Mouse (Mus musculus): Measurements from ENCODE around the gene Stradb. TPM values are rescaled to one million over a fixed set of nuclear protein-coding genes. Genes with fewer than 3 reads are reported as not detected.

Stradb gene
- polyA plus RNA-seq, 1 experiment from 2014 or later: 108 TPM

DNA sequence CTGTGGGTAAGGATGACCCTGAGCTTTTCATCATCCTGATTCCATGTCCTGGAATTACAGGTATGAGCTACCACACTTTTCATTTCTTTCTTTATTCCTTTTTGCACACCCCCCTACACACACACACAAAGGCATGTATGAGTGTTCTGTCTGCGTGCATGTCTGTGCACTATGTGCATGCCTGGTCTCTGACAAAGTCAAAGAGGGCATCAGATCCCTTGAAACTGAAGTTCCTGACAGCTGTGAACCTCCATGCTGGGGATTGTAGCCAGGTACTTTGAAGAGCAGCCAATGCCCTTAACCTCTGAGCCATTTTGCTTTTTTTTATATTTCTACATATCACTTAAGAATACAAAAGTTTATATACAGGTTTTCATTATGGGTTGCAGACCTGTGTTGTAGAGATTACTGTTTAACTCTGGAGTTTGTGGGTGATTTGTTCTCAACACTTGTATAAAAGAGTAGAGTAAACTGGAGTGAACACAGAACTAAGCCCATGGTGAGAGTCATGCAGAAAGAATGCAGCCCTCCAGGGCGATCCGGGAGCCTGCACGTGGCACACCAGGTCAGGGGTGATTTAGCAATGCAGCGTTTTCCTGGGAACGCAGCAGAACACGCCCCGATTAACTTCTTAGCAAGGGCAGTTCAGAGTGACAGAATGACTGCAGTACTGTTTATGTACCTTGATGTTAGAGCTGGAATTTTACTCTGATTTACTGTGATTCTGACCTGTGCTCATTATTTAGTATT, 22.2 kb upstream of the Stradb start:
- no peak overlapping the region for H3K9ac ChIP-seq (replicated peaks; ENCODE audit: low read depth, low read length)
- WGBS: 37% methylated on average over 8 of the region's 8 CpGs
- ATAC-seq: no peak

DNA sequence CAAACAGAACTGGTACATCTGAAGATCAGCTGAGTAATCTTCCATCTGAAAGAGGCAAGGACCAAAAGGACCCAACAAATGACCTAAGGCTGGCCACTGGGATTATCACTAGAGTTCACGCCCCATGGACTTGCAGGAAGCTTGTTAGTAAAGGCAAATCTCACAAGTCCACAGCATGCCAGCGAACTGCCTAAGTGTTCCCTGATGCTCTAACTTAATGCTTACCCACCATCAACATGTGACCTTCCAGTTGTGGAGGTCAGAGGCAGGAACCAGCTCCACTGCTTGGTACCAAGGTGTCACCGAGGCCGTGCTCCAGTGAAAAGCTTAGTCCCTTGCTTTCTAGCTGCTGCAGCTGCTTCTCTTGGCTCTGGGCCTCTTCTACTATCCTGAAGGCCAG, 21.5 kb upstream of the Stradb start:
- Histone ChIP-seq H3K4me1 (replicated peaks; ENCODE audit: control insufficient read depth, insufficient read depth, low read length) (no peaks in the 10 kb centered on the region), H3K9ac (replicated peaks; ENCODE audit: low read depth, low read length) (no peak overlapping the region), H3K4me3 (replicated peaks; ENCODE audit: low read length) (no peak overlapping the region), H3K4me2 (ENCODE audit: low read length) (no peak overlapping the region), H3K27ac (ENCODE audit: low read length) (no peak overlapping the region), H3K9me3 (ENCODE audit: control insufficient read depth, low read length) (no peaks in the 10 kb centered on the region), H3K36me3 (ENCODE audit: control insufficient read depth, insufficient read depth) (no peaks in the 10 kb centered on the region), H3K27me3 (replicated peaks; ENCODE audit: control insufficient read depth, insufficient read depth, low read length) (no peaks in the 10 kb centered on the region)
- no peak for ATAC-seq
- whole genome bisulfite sequencing: 82% methylated on average over 4 of the region's 4 CpGs

More for the DNA sequence above, 22.2 kb upstream of the Stradb start:
- no peaks in the 10 kb centered on the region for H3K4me1 ChIP-seq (replicated peaks; ENCODE audit: control insufficient read depth, insufficient read depth, low read length)
- H3K9me3 ChIP-seq (ENCODE audit: control insufficient read depth, low read length): no peaks in the 10 kb centered on the region
- no peak overlapping the region for H3K4me2 ChIP-seq (ENCODE audit: low read length)
- H3K27me3 ChIP-seq (replicated peaks; ENCODE audit: control insufficient read depth, insufficient read depth, low read length): no peaks in the 10 kb centered on the region
- H3K36me3 ChIP-seq (ENCODE audit: control insufficient read depth, insufficient read depth): no peaks in the 10 kb centered on the region
- H3K27ac ChIP-seq (ENCODE audit: low read length): no peak overlapping the region
- no peak overlapping the region for H3K4me3 ChIP-seq (replicated peaks; ENCODE audit: low read length)

DNA sequence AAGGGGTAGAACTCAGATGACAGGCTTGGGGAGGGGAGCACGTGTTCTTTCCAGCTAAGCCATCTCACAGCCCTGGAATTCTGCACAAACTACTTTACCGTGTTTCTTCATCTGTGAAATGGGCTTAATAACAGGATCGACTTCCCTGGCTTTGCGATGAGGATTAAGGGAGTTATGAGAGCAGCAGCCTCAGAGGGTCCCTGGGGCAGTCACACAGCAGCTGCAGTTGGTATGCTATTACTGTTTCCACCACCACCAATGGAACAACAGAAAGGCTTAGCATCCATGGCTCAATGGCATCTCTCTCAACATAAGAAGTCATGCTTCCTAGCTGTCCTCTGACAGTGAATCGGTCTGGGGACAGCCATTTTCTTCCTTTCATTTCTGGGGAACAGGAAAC, 20.8 kb upstream of the Stradb start:
- ATAC-seq: no peak
- no peaks in the 10 kb centered on the region for H3K36me3 ChIP-seq (ENCODE audit: control insufficient read depth, insufficient read depth)
- H3K9ac ChIP-seq (replicated peaks; ENCODE audit: low read depth, low read length): no peak overlapping the region
- no peaks in the 10 kb centered on the region for H3K27me3 ChIP-seq (replicated peaks; ENCODE audit: control insufficient read depth, insufficient read depth, low read length)
- WGBS: 80% methylated on average over 5 of the region's 5 CpGs
- H3K27ac ChIP-seq (ENCODE audit: low read length): no peak overlapping the region
- no peak overlapping the region for H3K4me2 ChIP-seq (ENCODE audit: low read length)
- H3K4me3 ChIP-seq (replicated peaks; ENCODE audit: low read length): no peak overlapping the region
- H3K4me1 ChIP-seq (replicated peaks; ENCODE audit: control insufficient read depth, insufficient read depth, low read length): no peaks in the 10 kb centered on the region
- H3K9me3 ChIP-seq (ENCODE audit: control insufficient read depth, low read length): no peaks in the 10 kb centered on the region

DNA sequence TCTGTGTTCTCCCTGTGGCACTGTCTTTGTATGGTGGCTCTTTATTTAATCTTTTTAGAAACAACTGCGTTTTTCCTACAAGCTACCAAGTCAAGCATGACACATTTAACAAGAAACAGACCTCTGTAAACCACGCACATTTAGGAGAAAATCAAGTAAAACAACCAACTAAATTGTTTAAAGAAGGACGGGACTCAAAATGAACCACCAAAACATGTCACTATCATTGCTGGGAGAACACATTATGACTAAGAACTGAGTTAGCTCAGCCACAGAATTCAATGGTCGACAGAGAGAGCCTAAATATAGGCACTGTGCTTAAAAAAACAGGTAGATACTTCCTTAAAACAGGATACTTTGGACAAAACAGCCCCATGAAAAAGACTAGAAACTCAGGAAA, 20.3 kb upstream of the Stradb start:
- H3K4me3 ChIP-seq (replicated peaks; ENCODE audit: low read length): no peak overlapping the region
- no peak overlapping the region for H3K9ac ChIP-seq (replicated peaks; ENCODE audit: low read depth, low read length)
- no peaks in the 10 kb centered on the region for H3K4me1 ChIP-seq (replicated peaks; ENCODE audit: control insufficient read depth, insufficient read depth, low read length)
- no peaks in the 10 kb centered on the region for H3K36me3 ChIP-seq (ENCODE audit: control insufficient read depth, insufficient read depth)
- H3K9me3 ChIP-seq (ENCODE audit: control insufficient read depth, low read length): no peaks in the 10 kb centered on the region
- no peaks in the 10 kb centered on the region for H3K27me3 ChIP-seq (replicated peaks; ENCODE audit: control insufficient read depth, insufficient read depth, low read length)
- WGBS: 45% methylated on average over 4 of the region's 4 CpGs
- H3K4me2 ChIP-seq (ENCODE audit: low read length): no peak overlapping the region
- H3K27ac ChIP-seq (ENCODE audit: low read length): no peak overlapping the region
- no peak for ATAC-seq

DNA sequence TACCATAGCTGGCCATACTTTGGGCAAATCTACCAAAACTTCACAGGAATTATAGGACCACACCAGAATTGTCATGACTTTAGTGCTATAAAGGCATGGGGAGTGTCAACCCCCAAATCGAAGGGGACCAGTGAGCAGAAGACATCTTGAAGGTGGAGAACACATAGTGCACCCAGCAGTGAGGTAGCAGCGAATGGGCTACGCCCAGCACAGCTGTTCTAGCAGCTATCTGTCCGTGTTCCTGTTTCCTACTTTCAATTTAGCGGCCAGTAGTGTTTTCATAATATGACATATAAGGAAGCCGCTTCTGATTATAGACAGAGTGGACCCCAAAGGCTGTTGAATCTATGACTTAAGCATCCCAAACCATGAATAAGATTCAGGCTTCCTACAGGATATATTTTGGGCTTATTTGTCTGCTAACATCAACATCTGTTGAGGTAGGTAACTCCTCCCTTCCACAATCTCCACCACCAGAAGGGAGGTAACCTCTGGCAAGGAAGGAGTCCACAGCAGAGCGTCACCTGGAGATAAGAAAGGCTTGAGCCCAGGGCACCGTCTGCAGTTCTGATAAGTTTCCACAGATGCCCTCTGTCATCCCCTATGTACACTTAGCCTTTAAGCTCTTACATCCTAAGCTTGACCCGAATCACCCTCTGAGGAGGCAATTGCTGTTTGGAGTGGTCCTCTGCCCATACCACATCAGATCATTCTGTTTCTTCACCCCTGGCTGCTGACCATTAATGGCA, 19.5 kb upstream of the Stradb start:
- Histone ChIP-seq H3K4me1 (replicated peaks; ENCODE audit: control insufficient read depth, insufficient read depth, low read length) (no peaks in the 10 kb centered on the region; the same call in 1 of the 2 replicates), H3K4me2 (ENCODE audit: low read length) (no peak overlapping the region), H3K27ac (ENCODE audit: low read length) (no peak overlapping the region), H3K9ac (replicated peaks; ENCODE audit: low read depth, low read length) (no peak overlapping the region), H3K36me3 (ENCODE audit: control insufficient read depth, insufficient read depth) (no peaks in the 10 kb centered on the region), H3K27me3 (replicated peaks; ENCODE audit: control insufficient read depth, insufficient read depth, low read length) (no peaks in the 10 kb centered on the region), H3K9me3 (ENCODE audit: control insufficient read depth, low read length) (no peaks in the 10 kb centered on the region), H3K4me3 (replicated peaks; ENCODE audit: low read length) (no peak overlapping the region)
- WGBS: 95% methylated on average over 9 of the region's 9 CpGs
- no peak for ATAC-seq

DNA sequence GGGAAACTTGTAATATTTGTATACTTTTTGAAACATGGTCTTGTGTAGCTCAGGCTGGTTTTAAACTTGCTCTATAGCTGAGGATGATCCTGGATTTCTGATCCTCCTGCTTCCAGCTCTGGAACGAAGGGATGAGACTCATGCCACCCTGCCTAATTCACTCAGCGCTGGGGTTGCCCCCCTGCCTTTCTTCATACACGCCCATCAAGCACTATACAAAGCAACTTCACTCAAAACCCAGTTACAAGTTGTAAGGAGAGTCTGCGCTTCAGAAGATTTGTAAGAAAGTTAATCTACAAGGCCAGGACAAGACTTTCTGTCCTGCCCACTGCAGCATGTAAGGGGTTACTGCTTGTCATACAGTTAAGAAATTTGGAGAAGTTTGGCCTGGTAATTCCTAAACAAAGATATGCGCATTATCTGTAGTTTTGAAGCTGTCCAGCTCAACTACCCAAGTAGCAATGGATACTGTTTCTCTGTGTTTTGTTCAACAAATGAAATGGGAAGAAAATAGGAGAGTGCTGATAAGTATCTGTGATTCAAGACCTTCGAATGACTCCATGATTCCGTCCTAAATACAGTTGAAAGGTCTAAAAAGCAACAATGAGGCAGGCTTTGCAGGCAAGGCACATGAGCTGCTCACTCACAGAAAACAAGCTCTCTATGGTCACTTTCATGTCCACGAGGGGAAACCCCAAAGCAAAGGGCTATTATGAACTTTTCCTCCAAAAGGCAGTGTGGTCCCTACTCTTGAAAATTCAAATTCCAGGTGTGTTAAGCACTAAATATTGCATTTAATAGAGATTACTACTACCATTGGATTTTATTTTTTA, 18.5 kb upstream of the Stradb start:
- H3K4me3 ChIP-seq (replicated peaks; ENCODE audit: low read length): no peak overlapping the region
- no peak for ATAC-seq
- H3K27ac ChIP-seq (ENCODE audit: low read length): no peak overlapping the region
- 75% methylated on average over 8 of the region's 8 CpGs for WGBS
- no peak overlapping the region for H3K4me2 ChIP-seq (ENCODE audit: low read length)
- no peaks in the 10 kb centered on the region; the same call in 1 of the 2 replicates for H3K4me1 ChIP-seq (replicated peaks; ENCODE audit: control insufficient read depth, insufficient read depth, low read length)
- no peaks in the 10 kb centered on the region for H3K9me3 ChIP-seq (ENCODE audit: control insufficient read depth, low read length)
- H3K27me3 ChIP-seq (replicated peaks; ENCODE audit: control insufficient read depth, insufficient read depth, low read length): no peaks in the 10 kb centered on the region
- no peak overlapping the region for H3K9ac ChIP-seq (replicated peaks; ENCODE audit: low read depth, low read length)
- no peaks in the 10 kb centered on the region for H3K36me3 ChIP-seq (ENCODE audit: control insufficient read depth, insufficient read depth)

DNA sequence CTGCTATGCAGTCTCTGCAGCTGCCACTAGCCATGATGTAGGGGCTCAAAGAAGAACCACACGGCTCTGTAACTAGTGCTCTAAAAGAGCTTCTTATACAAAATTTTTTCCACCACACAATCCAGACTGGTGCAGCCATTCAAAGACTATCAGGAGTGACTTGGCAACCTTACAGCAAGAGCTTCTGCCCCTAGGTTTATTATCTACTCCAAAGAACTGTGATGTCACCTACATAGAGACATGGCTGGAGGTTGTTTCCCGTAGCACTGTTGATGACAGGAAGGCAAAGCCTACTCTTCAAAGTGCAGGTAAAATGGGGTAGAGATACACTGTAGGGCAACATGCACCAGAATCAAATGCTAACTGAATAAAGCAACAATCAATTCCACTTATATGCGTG, 17.6 kb upstream of the Stradb start:
- no peak overlapping the region for H3K4me2 ChIP-seq (ENCODE audit: low read length)

DNA sequence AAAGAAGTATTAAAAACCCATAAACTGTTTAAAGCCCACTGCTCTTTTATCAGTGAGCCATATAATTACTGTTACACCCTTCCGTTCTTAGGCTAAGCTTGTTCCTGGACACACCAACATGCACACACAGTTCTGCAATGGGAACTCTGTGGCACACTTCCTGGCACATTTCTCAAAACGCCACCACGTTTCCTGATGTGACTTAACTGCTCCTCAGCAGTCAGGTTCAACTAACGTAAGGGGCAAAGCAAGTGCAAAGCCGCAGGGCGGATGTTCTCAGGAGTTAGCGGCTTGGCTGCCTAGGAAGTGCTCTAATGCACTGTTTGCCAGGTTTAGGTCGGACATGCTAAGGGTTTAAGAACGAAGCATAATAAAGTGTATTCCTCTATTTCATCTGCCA, 17.1 kb upstream of the Stradb start:
- Histone ChIP-seq H3K9ac (replicated peaks; ENCODE audit: low read depth, low read length) (no peak overlapping the region), H3K4me2 (ENCODE audit: low read length) (no peak overlapping the region), H3K9me3 (ENCODE audit: control insufficient read depth, low read length) (no peaks in the 10 kb centered on the region), H3K4me3 (replicated peaks; ENCODE audit: low read length) (no peak overlapping the region), H3K36me3 (ENCODE audit: control insufficient read depth, insufficient read depth) (no peaks in the 10 kb centered on the region), H3K4me1 (replicated peaks; ENCODE audit: control insufficient read depth, insufficient read depth, low read length) (no peaks in the 10 kb centered on the region; the same call in 1 of the 2 replicates), H3K27ac (ENCODE audit: low read length) (no peak overlapping the region), H3K27me3 (replicated peaks; ENCODE audit: control insufficient read depth, insufficient read depth, low read length) (no peaks in the 10 kb centered on the region)
- 85% methylated on average over 9 of the region's 9 CpGs for WGBS
- ATAC-seq: no peak

More for the DNA sequence above, 17.6 kb upstream of the Stradb start:
- H3K9ac ChIP-seq (replicated peaks; ENCODE audit: low read depth, low read length): no peak overlapping the region
- no peaks in the 10 kb centered on the region for H3K36me3 ChIP-seq (ENCODE audit: control insufficient read depth, insufficient read depth)
- no peaks in the 10 kb centered on the region for H3K27me3 ChIP-seq (replicated peaks; ENCODE audit: control insufficient read depth, insufficient read depth, low read length)
- no peaks in the 10 kb centered on the region; the same call in 1 of the 2 replicates for H3K4me1 ChIP-seq (replicated peaks; ENCODE audit: control insufficient read depth, insufficient read depth, low read length)
- H3K4me3 ChIP-seq (replicated peaks; ENCODE audit: low read length): no peak overlapping the region
- no peaks in the 10 kb centered on the region for H3K9me3 ChIP-seq (ENCODE audit: control insufficient read depth, low read length)
- 73% methylated on average over 3 of the region's 3 CpGs for WGBS
- ATAC-seq: no peak
- H3K27ac ChIP-seq (ENCODE audit: low read length): no peak overlapping the region

DNA sequence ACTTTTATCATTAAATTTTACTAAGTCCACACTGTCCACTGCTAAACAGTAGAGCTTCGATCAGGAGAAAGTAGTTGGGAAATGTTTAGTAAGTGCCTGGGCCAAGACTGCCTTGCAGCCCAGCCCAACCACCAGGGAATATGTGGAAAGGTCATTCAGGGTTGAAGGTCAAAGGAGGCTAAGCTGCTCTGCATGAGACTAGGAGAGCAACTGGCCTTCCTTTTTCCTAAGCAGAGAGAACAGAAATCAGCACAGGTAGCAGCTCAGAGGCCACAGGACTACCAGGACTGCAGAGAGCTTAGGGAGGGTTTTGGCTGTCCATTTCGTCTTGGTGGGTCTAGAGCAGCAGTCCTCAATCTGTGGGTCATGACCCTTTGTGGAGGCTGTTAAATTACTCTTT, 15.4 kb upstream of the Stradb start:
- Histone ChIP-seq H3K4me1 (replicated peaks; ENCODE audit: control insufficient read depth, insufficient read depth, low read length) (no peaks in the 10 kb centered on the region; the same call in 1 of the 2 replicates), H3K4me3 (replicated peaks; ENCODE audit: low read length) (no peak overlapping the region), H3K36me3 (ENCODE audit: control insufficient read depth, insufficient read depth) (no peaks in the 10 kb centered on the region), H3K27me3 (replicated peaks; ENCODE audit: control insufficient read depth, insufficient read depth, low read length) (no peaks in the 10 kb centered on the region), H3K9ac (replicated peaks; ENCODE audit: low read depth, low read length) (no peak overlapping the region), H3K4me2 (ENCODE audit: low read length) (no peak overlapping the region), H3K27ac (ENCODE audit: low read length) (no peak overlapping the region), H3K9me3 (ENCODE audit: control insufficient read depth, low read length) (no peaks in the 10 kb centered on the region)
- no peak for ATAC-seq
- WGBS: 61% methylated on average over 2 of the region's 2 CpGs

Measured in forebrain, embryonic 16.5 days (tissue).